Mouse (Mus musculus): ENCODE data around the gene Pltp. TPM values are rescaled to one million over a fixed set of nuclear protein-coding genes. Genes with fewer than 3 reads are reported as not detected.

Gene Pltp
- polyA plus RNA-seq (2016; fragmentation: Nextera tagmentation; extraction: Ambion mirVana) = 36.6 and 40.0 TPM in 2 replicates

GRCm38 (mm10) chr2:164857101-164857821 is at the start of gene Pltp:
Gene Pltp, minus strand, starts transcription at chr2:164857711.
- H3K27me3 ChIP-seq (ENCODE audit: poor library complexity, severe bottlenecking) = peaks cover 66% of the 10 kb centered on the region
- no peaks in the 10 kb centered on the region for H3K9me3 ChIP-seq
- WGBS = under 1% methylated on average over 47 of the region's 47 CpGs
- H3K4me1 ChIP-seq = peaks cover 59% of the 10 kb centered on the region
- peak; percentile 77 for DNase-seq (ENCODE audit: extremely low spot score, low spot score)
- H3K36me3 ChIP-seq (replicated peaks) = peaks cover 10% of the 10 kb centered on the region
- H3K27ac ChIP-seq = peak within 1 kb of the TSS; percentile 83
- peak within 1 kb of the TSS; percentile 69 for H3K4me3 ChIP-seq

GRCm38 (mm10) chr2:164906071-164906470 is 48.6 kb upstream of the Pltp start:
- Histone ChIP-seq H3K27me3 (ENCODE audit: poor library complexity, severe bottlenecking) (no peaks in the 10 kb centered on the region), H3K9me3 (peaks cover 17% of the 10 kb centered on the region), H3K36me3 (replicated peaks) (peaks cover 85% of the 10 kb centered on the region), H3K27ac (no peak overlapping the region), H3K4me1 (peaks cover 21% of the 10 kb centered on the region), H3K4me3 (no peak overlapping the region)
- DNase-seq (ENCODE audit: extremely low spot score, low spot score) = no peak
- 96% methylated on average over 4 of the region's 4 CpGs for WGBS

DNA sequence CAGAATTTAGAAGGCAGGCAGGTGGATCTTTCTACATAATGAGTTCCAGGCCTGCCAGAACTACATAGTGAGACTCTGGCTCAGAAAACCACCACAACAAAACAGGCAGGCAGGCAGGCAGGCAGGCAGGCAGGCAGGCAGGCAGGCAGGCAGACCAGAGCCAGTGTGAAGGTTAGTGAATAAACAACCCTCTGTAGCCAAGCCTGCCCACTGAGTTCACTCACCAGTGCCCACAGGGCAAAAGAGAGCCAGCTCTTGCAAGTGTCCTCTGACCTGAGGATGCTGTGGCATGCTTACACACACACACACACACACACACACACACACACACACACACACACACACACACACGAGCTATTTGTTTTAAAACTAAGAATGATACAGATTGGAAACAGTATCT is 46.0 kb upstream of the Pltp start:
- 78% methylated on average over 1 of the region's 1 CpGs for WGBS
- H3K4me3 ChIP-seq = no peak overlapping the region

GRCm38 (mm10) chr2:164901380-164901779 is 43.9 kb upstream of the Pltp start:
- Histone ChIP-seq H3K4me3 (no peak overlapping the region), H3K27me3 (ENCODE audit: poor library complexity, severe bottlenecking) (no peaks in the 10 kb centered on the region), H3K36me3 (replicated peaks) (peaks cover 100% of the 10 kb centered on the region), H3K9me3 (peaks cover 6% of the 10 kb centered on the region), H3K4me1 (no peaks in the 10 kb centered on the region), H3K27ac (no peak overlapping the region)
- no peak for DNase-seq (ENCODE audit: extremely low spot score, low spot score)
- 92% methylated on average over 13 of the region's 13 CpGs for WGBS

More for the DNA sequence above, 46.0 kb upstream of the Pltp start:
- DNase-seq (ENCODE audit: extremely low spot score, low spot score) = no peak
- Histone ChIP-seq H3K9me3 (peaks cover 17% of the 10 kb centered on the region), H3K4me1 (no peaks in the 10 kb centered on the region), H3K27ac (no peak overlapping the region), H3K27me3 (ENCODE audit: poor library complexity, severe bottlenecking) (no peaks in the 10 kb centered on the region), H3K36me3 (replicated peaks) (peaks cover 100% of the 10 kb centered on the region)

DNA sequence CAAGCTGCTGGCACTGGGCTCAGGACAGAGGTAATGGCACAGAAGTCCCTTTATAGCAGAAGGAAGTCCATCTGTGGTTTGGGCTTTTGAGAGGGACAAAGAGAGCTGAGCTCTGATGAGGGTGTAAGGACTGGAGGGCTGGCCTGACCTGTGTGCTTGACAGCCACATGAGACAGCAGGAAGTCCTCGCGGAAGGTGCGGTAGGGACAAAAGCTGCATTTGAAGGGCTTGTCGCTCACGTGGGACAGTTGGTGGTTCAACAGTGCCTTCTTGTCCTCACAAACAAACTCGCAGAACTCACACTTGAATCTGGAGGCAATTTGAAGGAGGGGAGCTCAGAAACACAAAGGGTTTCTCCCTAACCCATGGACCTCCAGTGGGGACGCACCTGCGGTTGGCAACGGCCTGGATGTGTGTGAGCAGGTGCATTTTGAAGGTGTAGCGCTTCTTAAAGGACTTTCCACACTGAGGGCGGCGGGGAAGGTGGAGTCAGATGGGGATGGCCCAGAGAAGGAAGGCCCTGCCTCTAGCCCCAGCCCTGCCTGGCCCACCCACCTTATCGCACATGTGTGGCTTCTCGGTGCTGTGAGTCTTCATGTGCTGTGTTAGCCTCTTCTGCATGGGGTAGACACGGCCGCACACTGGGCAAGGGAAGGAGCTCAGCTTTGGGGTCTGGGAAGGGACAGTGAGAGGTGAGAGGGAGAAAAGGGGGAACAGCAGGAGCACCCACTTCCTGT is 42.4 kb upstream of the Pltp start:
- H3K27ac ChIP-seq = no peak overlapping the region
- H3K4me3 ChIP-seq = no peak overlapping the region
- no peaks in the 10 kb centered on the region for H3K27me3 ChIP-seq (ENCODE audit: poor library complexity, severe bottlenecking)
- WGBS = 93% methylated on average over 16 of the region's 16 CpGs
- peaks cover 100% of the 10 kb centered on the region for H3K36me3 ChIP-seq (replicated peaks)
- DNase-seq (ENCODE audit: extremely low spot score, low spot score) = no peak
- no peaks in the 10 kb centered on the region for H3K4me1 ChIP-seq
- no peaks in the 10 kb centered on the region for H3K9me3 ChIP-seq

DNA sequence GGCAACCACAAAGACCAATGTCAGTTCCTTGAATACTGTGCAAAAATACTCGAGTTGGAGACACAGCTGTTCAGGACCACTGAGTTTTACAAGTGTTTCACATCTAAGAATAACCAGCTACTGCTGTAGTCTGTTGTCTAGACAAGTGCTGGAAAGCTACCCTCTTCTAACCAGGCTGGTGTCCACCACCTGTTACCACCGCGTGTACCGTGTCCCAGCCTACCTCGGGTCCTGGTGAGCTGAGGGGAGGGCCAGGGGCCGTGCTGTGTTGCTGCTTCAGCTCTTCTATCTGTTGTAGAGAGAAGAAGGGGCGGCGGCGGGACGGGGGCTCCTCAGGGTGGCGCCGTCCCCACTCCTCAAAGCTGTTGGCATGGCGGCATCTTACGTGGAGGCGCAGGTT is 41.5 kb upstream of the Pltp start:
- no peak for DNase-seq (ENCODE audit: extremely low spot score, low spot score)
- H3K27ac ChIP-seq = no peak overlapping the region
- 93% methylated on average over 15 of the region's 15 CpGs for WGBS
- H3K9me3 ChIP-seq = no peaks in the 10 kb centered on the region
- H3K4me1 ChIP-seq = no peaks in the 10 kb centered on the region
- no peak overlapping the region for H3K4me3 ChIP-seq
- peaks cover 100% of the 10 kb centered on the region for H3K36me3 ChIP-seq (replicated peaks)
- H3K27me3 ChIP-seq (ENCODE audit: poor library complexity, severe bottlenecking) = no peaks in the 10 kb centered on the region

GRCm38 (mm10) chr2:164898008-164898407 is 40.5 kb upstream of the Pltp start:
- no peaks in the 10 kb centered on the region for H3K9me3 ChIP-seq
- H3K36me3 ChIP-seq (replicated peaks) = peaks cover 100% of the 10 kb centered on the region
- no peaks in the 10 kb centered on the region for H3K27me3 ChIP-seq (ENCODE audit: poor library complexity, severe bottlenecking)
- no peak overlapping the region for H3K27ac ChIP-seq
- 95% methylated on average over 7 of the region's 7 CpGs for WGBS
- H3K4me1 ChIP-seq = no peaks in the 10 kb centered on the region
- no peak for DNase-seq (ENCODE audit: extremely low spot score, low spot score)
- H3K4me3 ChIP-seq = no peak overlapping the region

- peaks cover 100% of the 10 kb centered on the region for H3K36me3 ChIP-seq (replicated peaks)
- no peaks in the 10 kb centered on the region for H3K9me3 ChIP-seq
- no peak for DNase-seq (ENCODE audit: extremely low spot score, low spot score)
- H3K27me3 ChIP-seq (ENCODE audit: poor library complexity, severe bottlenecking) = no peaks in the 10 kb centered on the region
- 92% methylated on average over 6 of the region's 6 CpGs for WGBS
- H3K27ac ChIP-seq = no peak overlapping the region
- H3K4me3 ChIP-seq = no peak overlapping the region
- no peaks in the 10 kb centered on the region for H3K4me1 ChIP-seq
These were observed 38.4 kb upstream of the Pltp start for GRCm38 (mm10) chr2:164895885-164896284.

DNA sequence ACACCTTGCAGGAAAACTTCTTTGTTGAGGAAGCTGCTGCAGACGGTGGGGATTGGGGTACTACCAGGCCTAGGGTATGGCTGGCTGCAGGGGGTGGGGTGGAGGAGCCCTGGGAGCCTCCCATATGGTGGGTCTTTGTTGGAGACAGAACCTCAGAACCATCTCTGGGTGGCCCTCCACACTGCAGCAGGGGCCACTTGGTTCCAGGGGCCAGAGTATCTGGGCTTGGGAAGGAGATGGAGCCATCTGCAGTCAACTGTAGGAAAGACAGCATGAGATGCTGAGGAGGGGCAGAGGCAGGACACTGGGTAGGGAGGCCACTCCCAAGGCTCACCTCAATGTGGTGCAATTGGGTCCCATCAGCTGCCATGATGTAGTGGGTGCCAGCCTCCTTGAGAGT is 37.1 kb upstream of the Pltp start:
- no peak overlapping the region for H3K27ac ChIP-seq
- WGBS = 76% methylated on average over 1 of the region's 1 CpGs
- no peaks in the 10 kb centered on the region for H3K27me3 ChIP-seq (ENCODE audit: poor library complexity, severe bottlenecking)
- no peak for DNase-seq (ENCODE audit: extremely low spot score, low spot score)
- no peak overlapping the region for H3K4me3 ChIP-seq
- peaks cover 100% of the 10 kb centered on the region for H3K36me3 ChIP-seq (replicated peaks)
- no peaks in the 10 kb centered on the region for H3K4me1 ChIP-seq
- no peaks in the 10 kb centered on the region for H3K9me3 ChIP-seq

GRCm38 (mm10) chr2:164894048-164894447 is 36.5 kb upstream of the Pltp start:
- Histone ChIP-seq H3K9me3 (no peaks in the 10 kb centered on the region), H3K36me3 (replicated peaks) (peaks cover 100% of the 10 kb centered on the region), H3K27me3 (ENCODE audit: poor library complexity, severe bottlenecking) (no peaks in the 10 kb centered on the region), H3K27ac (no peak overlapping the region), H3K4me3 (no peak overlapping the region), H3K4me1 (no peaks in the 10 kb centered on the region)
- no peak for DNase-seq (ENCODE audit: extremely low spot score, low spot score)
- 77% methylated on average over 5 of the region's 5 CpGs for WGBS

DNA sequence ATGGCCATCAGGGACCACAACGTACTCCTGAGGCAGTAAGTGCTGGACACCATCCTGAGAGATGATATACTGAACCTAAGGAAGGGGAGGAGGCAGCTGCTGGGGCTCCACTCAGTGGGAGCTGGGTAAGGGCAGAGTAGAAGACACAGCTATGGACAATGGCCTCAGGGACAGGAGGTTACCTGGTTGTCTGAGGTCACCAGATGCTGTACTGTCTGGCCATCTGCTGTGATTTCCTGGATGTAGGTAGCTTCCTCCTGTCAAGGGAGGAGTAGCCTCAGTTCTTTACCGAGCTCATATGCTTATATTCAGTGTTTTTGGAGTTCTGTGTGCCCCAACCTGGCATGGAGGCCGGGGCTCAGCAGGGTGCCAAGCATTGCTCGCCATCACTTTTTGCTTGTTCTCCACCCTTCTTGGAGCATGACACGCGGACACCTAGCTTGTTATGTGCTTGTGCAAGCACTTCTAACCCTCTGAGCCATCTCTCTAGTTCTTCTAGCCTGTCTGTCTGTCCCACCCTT is 35.2 kb upstream of the Pltp start:
- Histone ChIP-seq H3K4me1 (no peaks in the 10 kb centered on the region), H3K27ac (no peak overlapping the region), H3K4me3 (no peak overlapping the region), H3K9me3 (no peaks in the 10 kb centered on the region), H3K36me3 (replicated peaks) (peaks cover 100% of the 10 kb centered on the region), H3K27me3 (ENCODE audit: poor library complexity, severe bottlenecking) (no peaks in the 10 kb centered on the region)
- WGBS = 95% methylated on average over 6 of the region's 6 CpGs
- DNase-seq (ENCODE audit: extremely low spot score, low spot score) = no peak

DNA sequence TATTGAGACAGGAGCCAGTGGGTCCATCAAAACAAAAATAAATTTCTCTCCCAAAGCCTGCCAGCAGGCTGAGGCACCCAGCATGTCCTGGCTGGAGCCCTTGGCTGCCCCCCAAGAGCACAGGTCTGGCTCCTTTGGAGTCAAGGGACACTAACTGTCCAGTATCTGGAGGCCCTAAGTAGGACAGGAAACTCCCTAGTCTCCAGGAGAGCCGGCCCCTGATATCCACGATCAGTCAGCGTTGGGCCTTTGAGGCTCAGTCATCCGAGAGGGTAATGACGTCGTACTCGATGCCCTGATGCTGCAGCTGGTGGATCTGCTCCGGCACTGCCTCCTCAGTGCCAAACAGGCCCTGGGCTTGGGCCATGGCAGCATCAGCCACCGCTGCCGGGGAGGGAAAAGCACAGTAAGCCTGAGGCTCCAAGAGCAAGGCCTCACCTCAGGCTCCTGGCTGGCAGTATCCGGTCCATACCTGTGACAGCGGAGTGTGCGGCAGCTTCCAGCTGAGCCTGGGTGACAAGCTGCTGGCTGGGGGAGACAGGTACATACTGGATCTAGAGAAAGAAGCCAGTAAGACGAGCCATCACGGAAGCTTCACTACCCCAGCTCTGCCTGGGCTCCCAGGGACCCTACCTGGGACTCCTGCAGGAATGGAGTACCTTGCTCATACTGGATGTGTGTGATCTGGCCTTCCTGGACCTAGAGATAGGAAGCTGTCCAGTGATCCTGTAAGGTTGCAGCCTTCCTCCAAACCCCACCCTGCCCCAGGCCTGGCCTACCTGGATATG is 34.6 kb upstream of the Pltp start:
- Histone ChIP-seq H3K4me1 (no peaks in the 10 kb centered on the region), H3K9me3 (no peaks in the 10 kb centered on the region), H3K4me3 (no peak overlapping the region), H3K36me3 (replicated peaks) (peaks cover 100% of the 10 kb centered on the region), H3K27me3 (ENCODE audit: poor library complexity, severe bottlenecking) (no peaks in the 10 kb centered on the region), H3K27ac (no peak overlapping the region)
- DNase-seq (ENCODE audit: extremely low spot score, low spot score) = no peak
- WGBS = 88% methylated on average over 15 of the region's 15 CpGs
